Mouse (Mus musculus) spleen, adult 10 weeks (tissue): ENCODE results near the gene Nr2f2. TPM values are rescaled to one million over a fixed set of nuclear protein-coding genes. Genes with fewer than 3 reads are reported as not detected.

Experiments
- polyA plus RNA-seq: library from polyadenylated mRNA; stranded (reverse); fragments of 350-450 nt; fragmentation: Illumina TruSeq; extraction: RNeasy Lipid Tissue Mini Kit (QIAGEN cat#74804); gene quantifications from one replicate; pipeline ENCODE4 v1.2.3, GENCODE M21; 2015; ENCODE audit warnings: low replicate concordance; ENCODE audit not compliant: insufficient read depth

Gene Nr2f2
- polyA plus RNA-seq, result 46.3 TPM

DNA sequence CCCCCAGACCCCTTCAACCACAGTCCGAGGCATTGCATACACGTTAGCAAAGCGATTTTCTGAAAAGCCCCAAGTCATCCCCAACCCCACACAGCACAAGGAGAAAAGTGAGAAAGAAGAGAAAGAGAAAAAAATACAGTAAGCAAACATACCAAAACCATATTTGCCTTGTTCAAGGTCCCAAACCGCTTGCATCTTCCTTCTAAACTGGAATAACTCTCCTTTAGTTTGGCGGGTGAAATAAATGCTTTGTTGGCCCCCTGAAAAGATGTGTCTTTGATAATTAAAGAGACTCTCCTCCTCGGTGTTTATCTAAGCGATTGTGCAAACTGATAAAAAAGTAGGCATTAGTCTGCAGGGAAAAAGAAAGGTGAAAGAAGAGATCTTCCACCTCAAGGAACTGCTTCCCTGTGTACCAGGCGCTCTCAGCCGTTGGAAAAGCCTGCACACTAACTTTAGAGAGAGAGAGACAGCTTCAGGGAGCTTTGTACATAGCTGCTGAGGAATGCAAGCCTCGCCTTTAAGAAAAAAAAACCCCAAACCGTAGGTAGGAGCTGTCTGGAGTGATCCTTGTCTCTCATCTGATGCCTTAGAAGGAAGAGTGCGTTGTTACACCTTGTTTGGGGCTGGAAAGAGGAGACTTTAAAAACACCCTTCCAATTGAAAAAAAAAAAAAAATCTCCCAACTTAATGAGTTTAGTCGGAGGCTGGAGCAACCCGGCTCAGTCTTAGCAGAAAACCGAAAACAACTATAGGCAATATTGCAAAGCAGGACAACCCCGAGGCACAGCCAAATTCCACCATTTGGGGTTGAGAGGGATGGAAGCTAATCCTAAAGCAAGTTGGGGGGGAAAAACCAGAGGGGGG, at the start of gene Nr2f2:
Nr2f2 (minus strand) TSS at position 795 of the 867 bp plus-strand sequence.

